Mouse (Mus musculus): ENCODE results near the gene Msh3. TPM values are rescaled to one million over a fixed set of nuclear protein-coding genes. Genes with fewer than 3 reads are reported as not detected.
A peak's percentile ranks its signal among the peaks of the same experiment; 100 is the strongest.
"Not testable (repeated sequence)": the region's sequence is repeated elsewhere in the genome, so short reads cannot be mapped to it uniquely, and the experiment has no call there.

Msh3 gene
- total RNA-seq (2021), result 10 to 100 TPM; 10.5 to 11.9 TPM
- long read RNA-seq, experiment 1, partial matches to known transcripts, result 3 of 8 reads
- long read RNA-seq, experiment 1, other reads (novel, unspliced or antisense), result 2 of 8 reads
- long read RNA-seq, experiment 2, partial matches to known transcripts, result 2 of 11 reads
- long read RNA-seq, experiment 2, other reads (novel, unspliced or antisense), result 5 of 11 reads

DNA sequence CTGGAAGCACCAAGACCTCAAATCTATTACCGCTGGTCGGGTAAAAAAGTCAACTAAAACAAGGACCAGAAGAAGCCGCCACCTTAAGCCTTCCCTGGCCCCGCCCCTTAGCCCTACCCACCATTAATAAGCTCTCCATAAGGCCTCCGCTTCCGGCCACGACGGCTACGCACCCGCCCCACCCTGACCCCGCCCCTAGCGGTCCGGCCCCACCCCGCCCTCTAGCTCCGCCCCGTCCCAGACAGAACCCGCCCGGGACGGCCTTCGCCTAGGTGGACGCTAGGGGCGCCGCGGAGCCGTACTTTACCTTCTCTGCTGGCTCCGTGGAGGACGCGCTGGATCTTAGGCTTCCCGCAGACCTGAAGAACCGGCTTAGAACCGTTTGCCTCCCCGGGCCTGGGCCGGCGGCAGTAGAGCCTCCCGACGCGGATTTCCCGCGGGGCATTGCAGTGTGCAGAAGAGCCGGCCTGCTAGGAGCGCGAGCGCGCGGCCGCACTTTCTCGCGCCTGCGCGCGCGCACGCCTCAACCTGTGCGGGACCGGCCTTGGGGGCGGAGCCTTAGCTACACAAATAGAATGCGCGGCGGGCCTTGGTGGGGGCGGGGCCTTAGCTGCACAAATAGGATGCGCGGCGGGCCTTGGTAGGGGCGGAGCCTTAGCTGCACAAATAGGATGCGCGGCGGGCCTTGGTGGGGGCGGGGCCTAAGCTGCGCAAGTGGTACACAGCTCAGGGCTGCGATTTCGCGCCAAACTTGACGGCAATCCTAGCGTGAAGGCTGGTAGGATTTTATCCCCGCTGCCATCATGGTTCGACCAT is at the start of gene Msh3, which contains the start of gene Dhfr:
TSS of gene Msh3 (minus strand) at position 548 of the 816 bp plus-strand sequence.
TSS of gene Dhfr (plus strand) at position 271 of the 816 bp plus-strand sequence.
- intact Hi-C loops (cut with DNase I; ENCODE audit: low total_unique reads), result no loop called here
- DNase-seq, result peak; percentile 97

DNA sequence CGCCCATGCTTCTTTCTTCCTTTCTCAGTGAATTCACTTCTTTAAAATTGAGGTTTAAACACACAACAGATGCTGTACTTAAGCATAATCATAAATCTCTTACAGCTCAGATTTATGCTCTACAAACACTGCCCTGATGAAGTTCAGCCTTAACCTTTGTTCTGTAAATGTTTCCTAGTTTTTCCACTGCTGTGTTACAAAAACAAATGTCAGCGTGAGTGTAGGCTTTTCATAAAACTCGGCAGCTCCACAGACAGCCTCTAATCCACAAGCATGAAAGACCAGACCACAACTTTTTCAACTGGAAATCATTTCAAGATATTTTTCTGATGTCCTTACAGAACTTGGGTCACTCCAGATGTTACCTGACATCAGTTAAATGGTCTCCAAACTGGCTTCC is 48.7 kb upstream of the Msh3 start:
- intact Hi-C loops (cut with DNase I; ENCODE audit: low total_unique reads), result no loop called here
- DNase-seq, result no peak

DNA sequence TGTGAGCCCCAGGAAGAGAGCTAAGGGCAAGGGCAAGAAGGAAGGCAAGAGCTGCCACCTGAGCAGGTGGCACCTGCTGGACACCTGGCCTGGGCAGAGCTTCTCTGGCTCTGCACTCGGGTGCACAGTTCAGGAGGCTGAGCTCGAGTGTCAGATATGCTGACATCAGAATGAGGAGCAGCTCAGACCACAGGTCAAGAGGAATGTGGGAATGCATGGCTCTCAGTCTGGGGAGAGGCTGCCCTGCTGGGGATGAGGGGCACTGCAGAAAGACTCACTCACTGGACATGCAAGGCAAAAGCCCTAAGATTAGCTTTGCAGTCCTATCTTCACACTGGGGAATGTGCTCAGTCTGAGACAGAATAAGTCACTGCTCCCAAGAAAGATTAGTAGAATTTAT is 47.3 kb upstream of the Msh3 start:
- intact Hi-C loops (cut with DNase I; ENCODE audit: low total_unique reads), result no loop called here
- DNase-seq, result no peak

DNA sequence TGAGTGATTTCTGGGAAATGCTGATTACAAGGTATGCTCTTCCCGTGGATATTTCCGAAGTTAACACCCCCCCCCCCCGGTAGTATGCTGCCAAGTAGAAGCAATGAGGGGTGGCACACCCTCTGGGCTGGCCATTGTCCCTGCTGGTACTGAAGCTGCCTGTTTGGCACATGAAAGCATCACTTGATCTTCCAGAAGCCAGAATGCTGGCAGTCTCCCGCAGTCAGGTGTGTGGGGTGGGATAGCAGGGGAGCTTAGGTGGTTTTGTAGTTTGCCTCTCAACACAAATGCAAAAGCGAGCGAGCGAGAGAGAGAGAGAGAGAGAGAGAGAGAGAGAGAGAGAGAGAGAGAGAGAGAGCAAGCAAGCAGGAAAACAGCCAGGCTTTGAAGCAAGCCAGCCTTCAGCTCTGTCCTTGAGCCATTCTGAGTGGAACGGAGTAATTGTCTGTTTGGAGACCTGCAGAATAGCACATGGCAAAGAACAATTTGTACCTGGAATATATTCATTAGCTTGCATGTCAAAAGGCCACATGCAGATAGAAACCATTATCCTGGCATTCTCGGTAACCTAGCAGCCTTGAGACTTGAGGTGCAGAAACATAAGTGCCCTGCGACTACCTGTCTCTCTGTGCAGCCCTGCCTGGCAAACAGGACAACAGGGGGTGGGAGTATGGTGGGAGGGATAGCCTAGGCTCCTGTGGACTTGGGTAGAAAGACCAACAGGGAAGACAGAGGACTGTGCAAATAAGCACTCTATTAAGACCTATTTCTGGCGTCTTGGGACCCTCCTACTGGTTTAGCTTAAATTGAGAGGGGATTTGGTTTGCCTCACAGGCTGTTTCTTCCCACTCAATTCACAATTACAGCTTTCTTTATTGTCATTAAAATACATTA is 43.9 kb upstream of the Msh3 start:
- no peak for DNase-seq
- intact Hi-C loops (cut with DNase I; ENCODE audit: low total_unique reads), result no loop called here

DNA sequence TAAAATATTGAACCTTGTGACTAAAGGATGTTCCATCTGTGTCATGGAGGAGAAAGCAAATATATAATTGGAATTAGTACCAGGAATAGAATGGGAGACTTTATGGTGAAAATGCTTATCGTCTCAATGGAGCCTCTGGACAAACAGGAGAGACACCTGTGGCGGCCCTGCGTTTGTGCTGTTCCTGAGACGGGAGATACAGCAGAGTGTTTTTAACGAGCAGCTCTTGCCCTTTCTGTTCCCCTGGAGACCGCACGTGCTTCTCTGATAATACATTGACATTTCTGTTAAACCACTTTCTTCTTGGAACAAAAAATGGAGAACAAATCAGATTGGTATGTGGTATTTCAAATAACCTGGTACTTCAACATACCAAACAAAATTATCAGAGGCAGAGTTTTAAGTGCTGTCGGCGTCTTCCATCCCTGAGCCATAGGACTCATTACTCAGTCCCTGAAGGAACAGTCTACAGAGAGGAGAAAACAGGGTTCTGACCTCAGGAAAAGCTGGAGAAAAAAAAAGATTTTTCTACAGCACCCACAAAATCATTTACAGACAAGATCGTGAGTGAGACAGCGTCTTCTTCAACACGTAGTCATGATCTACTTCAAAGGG is 38.4 kb upstream of the Msh3 start:
- intact Hi-C loops (cut with DNase I; ENCODE audit: low total_unique reads), result no loop called here

DNA sequence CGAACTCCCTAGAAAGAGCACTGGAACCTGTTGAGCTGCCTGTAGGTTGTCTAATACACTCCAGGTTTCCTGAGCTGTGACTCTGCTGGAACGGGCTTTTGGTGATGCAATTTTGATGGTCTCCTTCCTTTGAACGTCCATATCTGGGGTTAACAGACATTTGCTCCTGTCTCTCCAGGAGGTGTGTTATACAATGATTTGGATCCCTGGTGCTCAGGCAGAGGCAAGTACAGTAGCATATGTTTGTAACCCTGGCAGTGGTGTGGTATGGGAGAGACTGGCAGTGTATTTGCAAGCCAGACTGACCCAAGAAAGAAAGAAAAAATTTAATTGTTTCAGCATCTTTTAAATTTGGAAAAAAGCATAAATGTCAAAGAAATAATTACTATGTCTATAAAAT is 32.6 kb upstream of the Msh3 start:
- intact Hi-C loops (cut with DNase I; ENCODE audit: low total_unique reads), result no loop called here
- DNase-seq, result no peak

More for the DNA sequence above, 38.4 kb upstream of the Msh3 start:
- DNase-seq, result no peak

DNA sequence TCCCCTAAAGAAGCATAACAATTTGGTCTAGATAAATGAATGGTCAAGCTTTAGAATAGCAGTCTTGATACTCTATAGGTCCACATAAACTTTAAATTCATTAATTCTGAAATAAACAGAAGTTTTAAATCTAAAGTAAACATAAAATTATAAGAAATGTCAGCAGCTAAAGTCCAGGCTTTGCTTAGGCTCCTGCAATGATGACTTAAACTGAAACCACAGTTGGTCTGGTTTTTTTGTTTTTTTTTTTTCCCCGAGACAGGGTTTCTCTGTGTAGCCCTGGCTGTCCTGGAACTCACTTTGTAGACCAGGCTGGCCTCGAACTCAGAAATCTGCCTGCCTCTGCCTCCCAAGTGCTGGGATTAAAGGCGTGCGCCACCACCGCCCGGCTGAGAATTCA is 16.7 kb upstream of the Msh3 start:
- DNase-seq; intact Hi-C loops (cut with DNase I; ENCODE audit: low total_unique reads): not testable (repeated sequence)

DNA sequence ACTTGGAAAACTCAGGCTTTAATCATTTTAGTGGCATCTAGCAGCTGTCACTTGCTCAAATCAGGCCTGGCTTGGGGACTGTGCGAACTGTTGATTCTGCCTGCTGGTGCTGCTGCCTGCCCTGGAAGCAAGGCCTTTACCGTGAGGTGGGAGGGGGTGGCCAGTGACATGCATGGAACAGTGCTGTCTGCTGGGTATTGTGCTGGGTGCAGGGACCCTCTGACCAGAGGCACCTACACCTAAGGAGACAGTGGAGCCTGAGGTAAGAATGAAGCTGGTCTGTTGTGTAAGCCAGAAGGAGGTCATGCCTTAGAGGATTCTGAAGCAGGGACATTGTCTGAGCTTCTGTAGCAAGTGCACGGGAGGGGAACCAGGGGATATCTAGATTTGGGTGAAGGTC is 16.0 kb upstream of the Msh3 start:
- DNase-seq, result no peak
- intact Hi-C loops (cut with DNase I; ENCODE audit: low total_unique reads), result no loop called here

DNA sequence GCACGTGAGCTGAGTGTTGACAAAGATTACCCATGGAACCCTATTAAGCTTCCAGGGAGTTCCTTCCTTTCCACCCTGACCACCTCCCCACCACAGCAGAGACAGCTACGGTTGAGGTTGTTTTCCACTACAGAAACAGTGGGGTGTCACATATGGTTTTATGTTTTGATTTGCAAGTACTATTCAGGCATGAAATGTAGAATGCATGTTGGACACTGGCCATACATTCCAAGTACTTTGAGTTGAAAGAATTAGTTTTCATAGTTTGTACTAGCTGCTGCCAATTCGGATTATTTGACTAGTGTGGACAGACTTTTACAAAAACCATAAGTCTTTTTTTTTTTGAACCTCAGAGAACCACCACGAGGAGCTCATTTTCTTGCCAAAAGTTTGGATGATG is 10.5 kb upstream of the Msh3 start:
- intact Hi-C loops (cut with DNase I; ENCODE audit: low total_unique reads), result loop anchor here (10.0 kb wide), 1 partner anchor 109 kb away; no protein-coding TSS in a partner anchor
- no peak for DNase-seq

DNA sequence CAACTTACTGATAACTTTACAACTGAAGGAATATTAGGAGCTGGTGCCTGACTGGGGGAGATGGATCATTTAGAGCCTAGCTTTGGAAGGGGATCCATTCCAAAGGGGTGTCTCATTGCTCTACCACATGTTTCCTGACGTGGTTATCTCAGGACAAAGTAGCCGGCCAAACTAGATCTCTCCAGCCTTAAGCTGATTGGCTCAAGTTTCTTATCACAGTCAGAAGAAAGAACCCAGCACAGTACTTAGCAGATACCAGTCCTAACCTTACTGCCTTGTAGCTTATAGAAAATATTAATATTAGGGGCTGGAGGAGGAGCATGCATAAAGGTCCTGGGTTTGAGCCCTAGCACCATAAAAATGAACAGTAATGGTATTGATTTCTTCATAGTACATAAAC is 6.8 kb upstream of the Msh3 start:
- DNase-seq, result no peak
- intact Hi-C loops (cut with DNase I; ENCODE audit: low total_unique reads), result loop anchor here (10.0 kb wide), 1 partner anchor 113 kb away; no protein-coding TSS in a partner anchor

DNA sequence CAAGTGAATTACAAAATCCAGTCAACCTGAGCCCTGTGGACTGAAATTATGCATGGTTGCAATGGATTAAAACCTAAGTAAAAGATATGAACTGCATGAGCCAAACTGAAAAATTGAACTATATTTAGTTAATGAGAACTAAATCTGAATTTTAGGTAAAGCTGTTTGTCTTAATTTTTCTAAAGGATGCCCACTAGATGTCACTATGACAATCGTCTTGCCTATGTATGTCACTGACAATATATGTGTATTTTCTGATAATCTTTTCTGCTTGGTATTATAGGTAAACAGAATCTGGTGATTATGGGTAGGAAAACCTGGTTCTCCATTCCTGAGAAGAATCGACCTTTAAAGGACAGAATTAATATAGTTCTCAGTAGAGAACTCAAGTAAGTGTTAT is 2.8 kb upstream of the Msh3 start:
- intact Hi-C loops (cut with DNase I; ENCODE audit: low total_unique reads), result no loop called here
- DNase-seq, result no peak

DNA sequence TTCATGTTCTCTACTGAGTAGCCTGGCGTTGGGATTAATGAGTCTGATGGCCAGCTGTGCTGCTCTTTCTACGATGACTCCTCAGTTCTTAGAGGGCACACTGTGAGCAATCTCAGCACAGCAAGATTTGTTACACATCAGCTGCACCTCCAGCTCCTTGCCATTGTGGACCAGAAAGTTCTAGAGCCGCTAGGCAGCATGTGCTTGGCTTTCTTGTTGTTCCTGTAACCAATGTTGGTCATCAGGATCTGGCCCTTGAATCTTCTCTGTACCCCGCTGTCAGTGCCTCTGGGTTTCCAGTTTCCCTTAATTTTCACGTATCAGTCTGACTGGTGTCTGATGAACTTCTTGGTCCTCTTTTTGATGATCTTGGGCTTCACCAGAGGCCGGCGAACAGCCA is 1.6 kb upstream of the Msh3 start:
- DNase-seq, result no peak
- intact Hi-C loops (cut with DNase I; ENCODE audit: low total_unique reads), result no loop called here

DNA sequence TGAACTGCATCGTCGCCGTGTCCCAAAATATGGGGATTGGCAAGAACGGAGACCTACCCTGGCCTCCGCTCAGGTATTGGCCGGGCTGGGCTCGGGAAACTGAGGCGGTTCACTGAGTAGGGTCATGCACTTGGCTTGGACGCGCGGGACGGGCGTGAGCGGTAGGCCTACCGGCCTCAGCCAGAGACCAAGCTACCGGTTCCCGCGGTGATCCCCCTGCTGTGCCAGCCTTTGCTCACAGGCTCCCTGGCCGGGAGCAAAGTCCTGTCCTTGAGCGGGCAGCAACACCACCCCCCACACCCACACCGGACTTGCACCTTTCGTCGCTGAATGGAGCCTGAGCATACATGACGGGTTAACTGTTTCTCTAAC is 455 bp upstream of the Msh3 start:
- DNase-seq, result no peak
- intact Hi-C loops (cut with DNase I; ENCODE audit: low total_unique reads), result no loop called here

DNA sequence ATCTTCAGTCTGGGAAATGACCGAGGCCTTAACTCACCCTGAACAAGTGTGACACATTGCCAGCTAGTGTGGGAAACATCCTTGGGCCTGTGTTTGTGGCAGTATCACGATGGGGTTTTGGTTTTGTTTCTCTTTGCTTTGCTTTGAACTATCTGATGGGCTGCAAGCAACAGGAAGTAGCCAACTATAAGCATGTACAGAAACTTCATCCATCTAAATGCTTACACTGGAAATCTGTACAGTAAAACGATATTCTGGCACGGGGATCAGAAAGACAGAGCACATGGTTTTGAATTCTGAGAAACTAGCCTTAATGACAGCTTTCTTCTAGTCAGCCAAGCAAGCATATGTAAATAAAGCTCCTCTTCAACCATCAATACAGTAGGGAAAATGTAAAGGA is 847 bp downstream of the Msh3 start:
- intact Hi-C loops (cut with DNase I; ENCODE audit: low total_unique reads), result no loop called here
- DNase-seq, result no peak

DNA sequence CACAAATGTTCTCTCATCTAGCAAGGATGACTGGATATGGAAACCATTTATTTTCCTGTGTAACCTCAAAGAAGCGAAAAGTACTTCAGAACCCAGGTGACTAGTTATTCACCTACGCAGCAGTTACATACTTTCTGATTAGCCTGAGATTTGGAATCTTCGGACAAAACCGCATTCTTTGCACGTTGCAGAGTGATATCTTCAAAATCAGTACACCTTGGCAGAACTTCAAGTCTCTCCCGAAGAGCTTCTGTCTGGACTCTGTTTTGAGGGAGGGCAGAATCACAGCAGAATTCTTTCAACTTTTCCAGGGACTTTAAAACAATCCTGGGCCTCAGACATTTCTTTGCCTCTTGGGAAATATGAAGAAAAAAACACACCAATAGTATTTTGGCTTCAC is 3.7 kb downstream of the Msh3 start:
- intact Hi-C loops (cut with DNase I; ENCODE audit: low total_unique reads), result no loop called here
- DNase-seq, result no peak

DNA sequence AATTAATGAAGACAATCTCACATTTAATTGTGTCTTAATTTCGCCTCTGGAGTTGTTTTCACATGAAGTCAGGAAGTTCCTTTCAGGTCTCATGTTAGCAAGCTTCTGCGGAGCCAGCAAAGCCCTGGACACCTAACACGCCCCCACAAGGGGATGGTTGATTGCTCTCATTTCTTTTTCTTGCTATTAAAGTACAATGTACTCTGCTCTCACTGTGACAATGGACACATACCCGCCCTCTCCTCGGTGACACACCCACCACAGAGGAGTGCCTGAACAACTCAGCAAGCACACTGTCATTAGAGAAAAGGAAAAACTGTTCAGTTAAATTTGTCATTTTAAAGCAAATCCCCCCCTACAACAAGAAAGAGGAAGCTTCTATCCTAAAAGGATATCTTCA is 8.5 kb downstream of the Msh3 start:
- no peak for DNase-seq
- intact Hi-C loops (cut with DNase I; ENCODE audit: low total_unique reads), result no loop called here

DNA sequence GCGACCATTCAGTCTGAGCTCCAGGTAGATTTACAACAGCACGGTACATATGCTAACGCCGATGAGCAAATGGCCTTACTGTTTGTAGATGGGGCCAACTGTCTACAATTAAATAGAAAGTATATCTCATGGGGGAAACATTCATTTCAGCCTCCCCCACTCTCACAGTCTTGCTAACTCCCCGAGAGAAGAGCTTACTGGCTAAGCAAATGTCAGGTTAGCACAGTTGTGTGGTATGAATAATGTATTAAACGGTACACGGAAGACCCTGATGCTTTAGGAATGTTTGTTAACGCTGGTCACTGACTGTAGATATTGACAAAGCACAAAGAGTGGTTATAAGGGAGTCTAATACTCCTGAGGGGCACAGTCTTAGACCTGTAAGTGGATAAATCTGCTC is 10.8 kb downstream of the Msh3 start:
- intact Hi-C loops (cut with DNase I; ENCODE audit: low total_unique reads), result no loop called here
- DNase-seq, result no peak

DNA sequence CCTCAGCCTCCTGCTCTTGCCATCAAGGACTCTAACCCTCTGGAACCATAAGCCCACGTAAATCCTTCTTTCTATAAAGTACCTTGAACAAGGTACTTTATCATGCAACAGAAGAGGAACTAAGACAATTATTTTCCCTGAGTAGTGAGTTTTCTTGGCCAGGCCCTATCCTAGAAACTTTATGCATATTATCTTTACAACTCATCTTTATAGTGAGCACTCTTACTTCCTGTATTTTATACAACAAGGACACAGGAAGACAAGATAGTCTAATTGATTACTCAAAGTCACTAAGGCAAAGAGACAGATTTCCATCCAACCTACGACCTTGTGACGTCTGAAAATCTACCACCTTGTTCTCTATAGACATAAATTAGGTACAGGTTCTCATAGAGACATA is 15.0 kb downstream of the Msh3 start:
- no peak for DNase-seq

DNA sequence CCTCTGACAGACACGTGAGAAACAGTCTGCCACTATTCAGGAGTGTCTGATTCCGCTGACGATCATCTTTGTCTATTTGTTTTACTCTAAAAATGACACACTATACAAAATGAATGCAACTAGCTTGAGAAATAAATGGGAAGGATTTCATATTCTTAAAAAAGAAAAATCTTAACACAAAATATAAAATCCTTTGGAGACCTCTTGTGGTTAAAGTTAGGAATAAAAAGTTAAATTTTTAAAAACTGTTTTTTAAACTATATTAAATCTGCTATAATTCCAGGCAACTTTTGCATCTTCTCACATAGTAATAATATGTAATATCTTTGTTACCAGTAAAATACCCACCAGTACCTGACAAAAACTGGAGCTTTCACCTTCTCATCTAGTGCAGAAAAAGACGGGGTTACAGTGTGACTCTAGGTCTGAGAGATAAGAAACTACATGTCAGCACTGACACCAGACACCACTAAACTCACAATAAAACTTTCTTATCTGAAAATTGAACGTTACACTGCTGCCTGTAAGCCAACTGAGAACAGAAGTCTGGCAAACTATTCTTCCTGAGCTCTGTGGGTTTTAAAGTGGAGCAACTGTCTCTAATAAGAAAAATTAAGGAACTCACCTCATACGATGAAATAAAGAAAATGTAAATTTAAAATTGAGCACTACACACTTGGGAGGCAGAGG is 16.9 kb downstream of the Msh3 start:
- no peak for DNase-seq
- intact Hi-C loops (cut with DNase I; ENCODE audit: low total_unique reads), result loop anchor here (2.0 kb wide), 1 partner anchor 431 kb away; no protein-coding TSS in a partner anchor

More for the DNA sequence above, 15.0 kb downstream of the Msh3 start:
- intact Hi-C loops (cut with DNase I; ENCODE audit: low total_unique reads), result no loop called here
